Mouse (Mus musculus) kidney, adult 11 months (tissue): Measurements from ENCODE around the gene Ush2a.

Experiments used
- DNase-seq: peaks from one replicate; pipeline ENCODE4 v3.0.0; 2022

Gene Ush2a

GRCm38 (mm10) chr1:188261903-188262682 lies at the start of gene Ush2a:
Gene Ush2a, plus strand, starts transcription at chr1:188262023.
- no peak for DNase-seq

DNA sequence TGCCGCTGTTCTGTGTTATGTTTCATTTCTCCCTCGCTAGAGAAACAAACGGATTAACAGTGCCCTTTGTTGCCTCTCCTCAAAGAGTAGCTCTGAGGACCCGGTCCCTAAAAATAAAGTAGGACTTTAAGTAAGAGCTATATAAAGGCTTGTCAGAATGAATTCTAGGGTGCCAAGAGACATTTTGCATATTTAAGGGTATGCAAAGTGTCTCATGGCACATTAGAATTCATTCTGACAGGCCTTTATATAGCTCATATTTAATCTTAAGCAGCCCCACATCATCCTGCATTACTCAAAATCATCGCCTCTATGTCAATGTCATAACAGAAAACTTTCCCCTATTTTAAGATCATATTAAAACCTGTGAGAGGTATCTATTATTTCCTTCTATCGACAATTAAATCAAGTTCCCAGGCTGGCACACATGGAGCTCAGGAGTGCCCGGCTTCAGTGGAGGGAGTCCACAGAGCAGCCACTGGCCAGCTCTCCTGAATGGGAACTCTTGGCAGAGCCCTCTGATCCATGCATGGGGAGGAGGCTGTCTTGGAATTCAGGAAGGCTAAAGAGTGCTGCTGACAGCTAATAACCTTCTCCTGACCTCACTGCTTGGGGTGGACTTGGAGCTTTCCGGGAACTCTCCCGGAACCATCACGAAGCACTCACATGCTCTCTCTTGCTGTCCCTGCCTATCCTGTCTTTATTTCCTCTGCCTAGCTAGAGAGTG lies 46.8 kb upstream of the Ush2a start:
- peak; percentile 62 for DNase-seq

GRCm38 (mm10) chr1:188221226-188221792 lies 40.5 kb upstream of the Ush2a start:
- no peak for DNase-seq

GRCm38 (mm10) chr1:188233036-188233724 lies 28.6 kb upstream of the Ush2a start:
- DNase-seq, result no peak

DNA sequence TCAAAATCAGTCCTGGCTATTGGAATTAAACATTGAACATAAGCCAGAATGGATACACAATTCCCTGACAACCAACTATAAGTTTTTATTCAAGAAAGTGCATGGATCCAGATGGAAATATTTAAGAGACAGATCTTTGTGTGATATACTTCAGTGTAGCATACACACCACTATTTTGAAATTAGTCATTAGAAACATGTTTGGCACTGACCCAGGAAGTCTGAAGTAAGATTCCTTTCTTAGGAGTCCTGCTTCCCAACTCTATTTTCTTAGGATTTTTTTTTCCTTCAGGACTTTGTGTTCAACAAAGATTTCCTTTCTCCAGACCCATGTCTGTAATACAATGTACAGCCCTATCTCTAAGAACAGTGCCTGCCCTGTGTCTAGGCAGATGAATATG lies 23.2 kb upstream of the Ush2a start:
- DNase-seq, result no peak

GRCm38 (mm10) chr1:188241766-188242165 lies 20.1 kb upstream of the Ush2a start:
- no peak for DNase-seq

DNA sequence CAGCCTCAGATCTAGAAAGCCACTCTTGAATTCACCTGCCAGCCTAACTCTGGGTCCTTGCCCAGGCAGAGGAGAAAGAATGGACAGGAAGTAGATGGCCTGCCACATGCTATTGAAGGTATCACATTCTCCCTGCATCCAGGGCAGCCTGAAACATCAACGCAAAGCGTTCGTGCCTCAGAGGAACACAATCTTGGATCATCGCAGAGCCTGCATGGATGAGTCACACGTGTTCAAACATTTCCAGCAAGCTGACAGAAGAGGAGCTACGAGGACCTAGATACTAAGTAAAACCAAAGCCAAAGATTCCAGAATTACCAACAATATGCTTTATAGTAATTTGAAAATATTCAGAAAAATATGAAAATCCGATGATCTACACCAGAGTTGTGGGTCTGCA lies 4.3 kb upstream of the Ush2a start:
- DNase-seq, result no peak

- no peak for DNase-seq
These were observed 1.3 kb upstream of the Ush2a start for GRCm38 (mm10) chr1:188260259-188261107.

DNA sequence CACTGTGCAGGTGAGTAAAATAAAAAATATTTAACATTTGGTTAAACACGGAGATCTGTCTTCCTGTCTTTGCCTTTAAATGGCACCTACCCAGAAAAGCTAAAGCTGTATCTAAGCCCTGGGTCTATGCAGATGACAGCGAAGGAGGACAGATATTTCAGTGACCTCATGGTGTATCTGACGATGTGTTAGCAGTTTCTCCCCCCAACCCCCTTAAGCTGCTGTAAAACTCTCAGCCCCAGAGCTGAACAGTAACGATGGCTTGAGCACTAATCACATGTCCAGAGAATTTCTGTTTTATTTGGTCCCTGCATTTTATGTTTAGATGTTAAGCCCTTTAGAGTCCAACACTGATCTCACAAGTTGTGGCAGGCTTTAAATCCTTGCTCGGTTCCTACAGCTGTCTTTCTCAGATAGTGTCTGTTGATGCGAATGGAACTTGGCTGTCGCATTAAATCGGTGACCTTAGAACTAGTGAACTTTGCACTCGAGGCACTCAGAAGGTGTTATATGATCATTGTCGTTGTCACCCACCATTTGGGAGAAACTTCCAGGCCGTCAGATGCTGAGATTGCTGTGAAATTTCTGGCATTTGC lies 5.4 kb downstream of the Ush2a start:
- DNase-seq, result no peak

DNA sequence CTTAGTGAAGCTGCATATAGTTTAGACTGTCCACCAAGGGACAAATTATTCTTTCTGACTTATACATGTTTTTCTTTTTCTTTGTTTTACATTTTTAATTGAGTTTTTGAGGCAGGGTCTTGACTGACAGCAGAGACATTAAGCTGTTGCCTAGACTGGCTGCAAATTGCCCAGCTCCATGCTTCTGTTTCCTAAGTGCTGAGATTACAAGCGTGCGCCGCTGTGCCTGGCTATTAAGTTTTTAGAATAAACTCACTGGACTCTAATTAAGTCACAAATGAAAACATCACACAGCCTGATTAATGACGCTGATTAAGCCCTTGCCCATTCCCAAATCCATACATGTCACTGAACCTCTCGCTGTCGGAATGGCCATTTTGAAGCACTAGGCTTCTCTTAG lies 7.2 kb downstream of the Ush2a start:
- DNase-seq, result no peak

GRCm38 (mm10) chr1:188313303-188313702 lies 51.5 kb downstream of the Ush2a start:
- DNase-seq, result no peak

GRCm38 (mm10) chr1:188316574-188316973 lies 54.8 kb downstream of the Ush2a start:
- no peak for DNase-seq

- no peak for DNase-seq
These were observed 58.4 kb downstream of the Ush2a start for GRCm38 (mm10) chr1:188320204-188320603.

GRCm38 (mm10) chr1:188321534-188321933 lies 59.7 kb downstream of the Ush2a start:
- no peak for DNase-seq

- DNase-seq, result no peak
These were observed 68.6 kb downstream of the Ush2a start for GRCm38 (mm10) chr1:188330406-188330805.

GRCm38 (mm10) chr1:188333936-188334335 lies 72.1 kb downstream of the Ush2a start:
- DNase-seq, result no peak

DNA sequence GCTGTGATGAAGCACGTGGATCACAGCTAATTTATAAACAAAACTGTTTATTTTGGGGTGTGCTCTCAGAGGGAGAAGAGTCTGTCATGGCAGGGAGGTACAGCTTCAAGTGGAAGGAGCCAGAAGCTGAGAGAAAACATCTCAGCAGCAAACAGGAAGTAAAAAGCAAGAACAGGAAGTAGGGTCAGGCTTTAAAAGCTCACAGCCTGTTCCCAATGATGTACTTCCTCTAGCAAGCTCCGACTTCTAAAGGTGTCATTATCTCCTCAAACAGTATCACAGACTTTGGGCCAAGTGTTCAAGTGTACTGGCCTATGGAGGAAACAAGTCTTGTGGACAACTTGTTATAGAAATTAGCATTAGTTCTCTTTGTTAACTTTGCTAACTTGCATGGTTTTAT lies 85.9 kb downstream of the Ush2a start:
- DNase-seq, result no peak

DNA sequence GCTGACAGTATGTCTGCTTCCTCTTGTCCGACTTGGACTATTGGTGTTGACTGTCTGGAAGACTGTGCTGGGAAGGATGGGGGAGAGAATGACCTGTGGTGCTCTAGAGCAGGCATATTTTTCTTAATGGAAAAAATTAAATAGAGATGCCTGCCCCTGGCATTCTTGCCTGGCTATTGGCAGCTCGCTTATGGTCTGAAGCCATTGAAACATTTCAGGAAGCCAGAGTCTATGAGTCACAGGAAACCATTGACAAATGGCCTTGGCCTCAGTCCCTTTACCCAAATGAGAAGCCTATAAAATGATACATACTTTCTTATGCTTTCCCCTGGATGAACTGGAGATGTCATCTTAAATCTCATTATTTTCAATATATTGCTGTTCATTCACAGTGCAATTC lies 92.9 kb downstream of the Ush2a start:
- DNase-seq, result no peak

DNA sequence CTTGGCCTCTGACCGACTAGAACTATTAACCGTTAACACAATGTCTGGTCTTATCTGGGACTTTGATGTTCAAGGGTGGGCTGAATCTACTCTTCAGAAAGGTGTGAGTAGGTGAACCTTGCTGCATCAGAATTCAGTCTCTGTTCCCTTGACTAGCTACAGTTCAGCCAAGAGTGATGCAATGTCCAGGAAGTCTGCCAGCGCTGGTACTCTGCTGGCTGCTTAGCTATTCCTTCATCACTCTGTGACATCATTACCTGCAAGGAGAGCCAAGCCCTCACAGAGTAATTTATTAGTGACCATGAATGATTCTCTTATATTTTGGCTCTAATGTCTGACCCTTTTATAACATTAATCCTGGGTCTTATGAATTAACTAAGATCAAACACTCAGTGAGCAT lies 101.7 kb downstream of the Ush2a start:
- peak; percentile 4 for DNase-seq

DNA sequence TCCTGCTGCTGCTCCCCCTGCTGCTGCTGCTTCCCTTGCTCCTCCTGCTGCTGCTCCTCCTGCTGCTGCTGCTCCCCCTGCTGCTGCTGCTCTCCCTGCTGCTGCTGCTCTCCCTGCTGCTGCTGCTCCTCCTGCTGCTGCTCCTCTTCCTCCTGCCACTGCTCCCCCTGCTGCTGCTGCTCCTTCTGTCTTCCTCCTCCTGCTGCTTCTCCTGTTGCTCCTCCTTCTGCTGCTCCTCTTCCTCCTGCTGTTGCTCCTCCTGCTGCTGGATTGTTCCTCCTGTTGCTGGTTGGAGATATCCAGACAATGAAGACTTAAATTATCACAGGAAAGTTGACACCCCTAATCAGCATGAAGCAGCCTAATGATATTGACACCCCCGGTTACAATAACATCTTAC lies 123.4 kb downstream of the Ush2a start:
- DNase-seq, result no peak

GRCm38 (mm10) chr1:188385733-188386261 lies 124.0 kb downstream of the Ush2a start:
- DNase-seq, result no peak

DNA sequence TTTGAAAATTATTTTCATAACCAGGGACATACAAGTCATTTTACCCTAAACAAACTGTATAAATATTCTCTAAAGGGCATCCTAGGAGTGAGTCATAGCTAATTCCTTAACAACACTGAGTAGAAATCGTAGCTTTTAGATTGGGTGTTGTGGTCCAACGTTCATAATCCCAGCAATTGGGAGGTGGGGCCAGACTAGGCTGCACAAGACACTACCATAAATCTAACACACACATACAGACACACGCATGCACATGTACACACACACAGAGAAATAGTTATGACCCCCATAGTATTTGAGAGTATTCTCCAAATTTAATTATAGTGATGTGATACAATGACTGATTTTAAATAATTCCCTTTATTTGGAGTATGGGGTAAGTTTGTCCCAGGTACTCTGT lies 125.5 kb downstream of the Ush2a start:
- no peak for DNase-seq
